Mouse (Mus musculus): ENCODE data around the gene Fgf9. TPM values are rescaled to one million over a fixed set of nuclear protein-coding genes. Genes with fewer than 3 reads are reported as not detected.

Gene Fgf9
- 0.05 TPM for polyA plus RNA-seq (2012; fragmentation: generic; extraction: Trizol)
- long read RNA-seq, experiment 1 = 0 reads
- long read RNA-seq, experiment 2 = 0 reads

DNA sequence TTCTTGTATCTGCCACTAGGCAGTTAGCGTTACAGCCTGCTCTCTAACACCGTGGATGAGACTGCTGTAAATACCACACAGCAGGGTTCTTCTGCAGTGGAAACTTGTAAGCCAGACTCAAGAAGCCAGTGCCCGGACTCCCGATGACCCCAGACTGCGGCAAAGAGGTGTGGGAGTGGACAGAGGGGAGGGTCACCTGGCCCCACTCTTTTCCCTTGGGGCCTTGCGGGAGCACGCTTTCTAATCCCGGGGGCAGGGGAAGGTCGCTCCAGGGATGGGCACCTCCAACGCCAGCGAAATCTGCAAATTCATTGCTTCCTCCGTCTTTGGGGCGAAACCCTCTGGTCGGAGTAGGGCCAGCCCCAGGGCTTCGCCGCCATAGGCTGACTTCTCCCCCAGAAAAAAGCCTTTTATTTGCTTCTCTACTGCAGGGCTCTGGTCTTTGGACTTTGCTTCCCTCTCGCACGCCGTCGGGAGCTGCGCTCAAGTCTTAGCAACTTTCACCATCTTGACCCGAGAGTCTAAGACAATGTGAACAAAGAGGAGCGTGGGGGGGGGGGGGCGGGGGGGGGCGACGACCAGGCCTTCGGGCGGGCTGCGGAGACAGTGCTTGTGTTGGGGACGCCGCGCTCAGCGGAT, at the start of gene Fgf9:
Gene Fgf9, plus strand, starts transcription at position 67 of the 639 bp plus-strand sequence.
- peaks cover 26% of the 10 kb centered on the region for H3K27me3 ChIP-seq (ENCODE audit: control insufficient read depth, insufficient read depth, insufficient read length)
- no peaks in the 10 kb centered on the region for H3K36me3 ChIP-seq (ENCODE audit: control insufficient read depth, insufficient read depth)
- H3K79me2 ChIP-seq (ENCODE audit: control insufficient read depth, insufficient read depth) = no peaks in the 10 kb centered on the region
- TF ChIP-seq MYOG (IDR thresholded peaks at IDR 0.05; ENCODE audit: control insufficient read depth, extremely low read depth, insufficient read length) = no peak
- no peak for TF ChIP-seq USF1 (IDR thresholded peaks at IDR 0.05; ENCODE audit: low read depth)
- TF ChIP-seq FOSL1 (IDR thresholded peaks at IDR 0.05; ENCODE audit: insufficient read depth, low read length, poor library complexity, severe bottlenecking) = no peak
- TF ChIP-seq MYOD1 (IDR thresholded peaks at IDR 0.05; ENCODE audit: control insufficient read depth, insufficient read length, low read depth) = no peak
- no peak for TF ChIP-seq CTCF (IDR thresholded peaks at IDR 0.05; ENCODE audit: control insufficient read depth, insufficient read depth, insufficient read length)
- peak within 1 kb of the TSS; percentile 14 for H3K4me3 ChIP-seq (ENCODE audit: insufficient read depth, poor library complexity, severe bottlenecking)
- H3K79me3 ChIP-seq (ENCODE audit: low read depth) = no peaks in the 10 kb centered on the region
- peak within 1 kb of the TSS; percentile 52 for H3ac ChIP-seq (ENCODE audit: control insufficient read depth, insufficient read length, low read depth)

DNA sequence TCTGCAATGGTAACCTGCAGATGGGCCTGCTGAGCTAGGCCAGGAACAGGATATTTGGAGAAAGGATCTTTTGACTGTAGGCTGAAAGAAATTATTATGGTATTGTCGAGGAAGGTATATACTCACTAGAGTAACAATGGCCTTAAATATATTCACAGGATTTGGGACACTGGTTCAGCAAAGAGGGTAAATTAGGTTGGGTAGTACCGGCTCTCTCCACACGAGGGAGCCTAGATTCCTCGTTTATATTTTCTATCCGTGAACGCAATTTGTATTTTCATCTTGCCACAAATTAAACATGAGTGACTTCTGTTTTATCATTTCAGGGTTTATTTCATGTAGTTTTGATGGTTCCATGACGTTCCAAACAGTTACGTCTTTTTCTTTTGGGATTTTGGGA, 35.8 kb upstream of the Fgf9 start:
- no peaks in the 10 kb centered on the region for H3K27me3 ChIP-seq (ENCODE audit: control insufficient read depth, insufficient read depth, insufficient read length)
- no peaks in the 10 kb centered on the region for H3K36me3 ChIP-seq (ENCODE audit: control insufficient read depth, insufficient read depth)
- TF ChIP-seq MYOD1 (IDR thresholded peaks at IDR 0.05; ENCODE audit: control insufficient read depth, insufficient read length, low read depth) = no peak
- TF ChIP-seq CEBPB (IDR thresholded peaks at IDR 0.05; ENCODE audit: low read depth) = no peak
- TF ChIP-seq MYOG (IDR thresholded peaks at IDR 0.05; ENCODE audit: control insufficient read depth, extremely low read depth, insufficient read length) = no peak
- no peak for TF ChIP-seq FOSL1 (IDR thresholded peaks at IDR 0.05; ENCODE audit: insufficient read depth, low read length, poor library complexity, severe bottlenecking)
- no peak for TF ChIP-seq USF1 (IDR thresholded peaks at IDR 0.05; ENCODE audit: low read depth)
- no peak for TF ChIP-seq CTCF (IDR thresholded peaks at IDR 0.05; ENCODE audit: control insufficient read depth, insufficient read depth, insufficient read length)
- TF ChIP-seq MAX (IDR thresholded peaks at IDR 0.05) = no peak
- H3K4me3 ChIP-seq (ENCODE audit: insufficient read depth, poor library complexity, severe bottlenecking) = no peak overlapping the region
- H3K79me2 ChIP-seq (ENCODE audit: control insufficient read depth, insufficient read depth) = no peaks in the 10 kb centered on the region
- H3ac ChIP-seq (ENCODE audit: control insufficient read depth, insufficient read length, low read depth) = no peak overlapping the region
- H3K79me3 ChIP-seq (ENCODE audit: low read depth) = no peaks in the 10 kb centered on the region

DNA sequence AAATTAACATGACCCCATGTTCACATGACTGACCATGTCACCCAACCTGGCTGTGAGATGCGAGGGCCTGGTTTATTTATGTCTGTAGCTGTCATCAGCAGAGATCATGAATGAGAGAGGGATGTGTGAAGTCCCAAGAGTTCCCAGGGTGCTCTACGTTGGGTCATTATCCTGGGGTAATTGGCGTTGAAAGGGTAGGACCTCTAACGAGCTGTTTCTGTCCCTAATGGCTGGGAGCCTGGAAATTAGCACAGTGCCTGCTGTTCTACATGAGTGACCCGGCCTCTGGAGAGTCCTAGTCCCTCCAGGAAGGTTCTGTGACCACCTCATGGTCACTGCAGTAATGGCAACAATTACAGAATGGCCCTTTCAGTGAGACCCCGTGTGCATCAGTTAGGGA, 34.2 kb upstream of the Fgf9 start:
- Histone ChIP-seq H3K79me2 (ENCODE audit: control insufficient read depth, insufficient read depth) (no peaks in the 10 kb centered on the region), H3K27me3 (ENCODE audit: control insufficient read depth, insufficient read depth, insufficient read length) (no peaks in the 10 kb centered on the region), H3ac (ENCODE audit: control insufficient read depth, insufficient read length, low read depth) (no peak overlapping the region), H3K79me3 (ENCODE audit: low read depth) (no peaks in the 10 kb centered on the region), H3K36me3 (ENCODE audit: control insufficient read depth, insufficient read depth) (no peaks in the 10 kb centered on the region), H3K4me3 (ENCODE audit: insufficient read depth, poor library complexity, severe bottlenecking) (no peak overlapping the region)
- TF ChIP-seq MYOD1 (IDR thresholded peaks at IDR 0.05; ENCODE audit: control insufficient read depth, insufficient read length, low read depth) (no peak), USF1 (IDR thresholded peaks at IDR 0.05; ENCODE audit: low read depth) (no peak), MAX (IDR thresholded peaks at IDR 0.05) (no peak), CTCF (IDR thresholded peaks at IDR 0.05; ENCODE audit: control insufficient read depth, insufficient read depth, insufficient read length) (no peak), MYOG (IDR thresholded peaks at IDR 0.05; ENCODE audit: control insufficient read depth, extremely low read depth, insufficient read length) (no peak), FOSL1 (IDR thresholded peaks at IDR 0.05; ENCODE audit: insufficient read depth, low read length, poor library complexity, severe bottlenecking) (no peak), CEBPB (IDR thresholded peaks at IDR 0.05; ENCODE audit: low read depth) (no peak)

GRCm38 (mm10) chr14:58046639-58047284, 23.6 kb upstream of the Fgf9 start:
- no peaks in the 10 kb centered on the region for H3K79me2 ChIP-seq (ENCODE audit: control insufficient read depth, insufficient read depth)
- H3K27me3 ChIP-seq (ENCODE audit: control insufficient read depth, insufficient read depth, insufficient read length) = no peaks in the 10 kb centered on the region
- TF ChIP-seq CTCF (IDR thresholded peaks at IDR 0.05; ENCODE audit: control insufficient read depth, insufficient read depth, insufficient read length) (no peak), FOSL1 (IDR thresholded peaks at IDR 0.05; ENCODE audit: insufficient read depth, low read length, poor library complexity, severe bottlenecking) (no peak), MYOG (IDR thresholded peaks at IDR 0.05; ENCODE audit: control insufficient read depth, extremely low read depth, insufficient read length) (no peak), USF1 (IDR thresholded peaks at IDR 0.05; ENCODE audit: low read depth) (no peak), MAX (IDR thresholded peaks at IDR 0.05) (no peak), CEBPB (IDR thresholded peaks at IDR 0.05; ENCODE audit: low read depth) (no peak)
- no peak overlapping the region for H3ac ChIP-seq (ENCODE audit: control insufficient read depth, insufficient read length, low read depth)
- H3K36me3 ChIP-seq (ENCODE audit: control insufficient read depth, insufficient read depth) = no peaks in the 10 kb centered on the region
- H3K4me3 ChIP-seq (ENCODE audit: insufficient read depth, poor library complexity, severe bottlenecking) = no peak overlapping the region
- no peaks in the 10 kb centered on the region for H3K79me3 ChIP-seq (ENCODE audit: low read depth)

GRCm38 (mm10) chr14:58050691-58051090, 19.7 kb upstream of the Fgf9 start:
- Histone ChIP-seq H3K79me2 (ENCODE audit: control insufficient read depth, insufficient read depth) (no peaks in the 10 kb centered on the region), H3K79me3 (ENCODE audit: low read depth) (no peaks in the 10 kb centered on the region), H3K27me3 (ENCODE audit: control insufficient read depth, insufficient read depth, insufficient read length) (no peaks in the 10 kb centered on the region), H3ac (ENCODE audit: control insufficient read depth, insufficient read length, low read depth) (no peak overlapping the region), H3K4me3 (ENCODE audit: insufficient read depth, poor library complexity, severe bottlenecking) (no peak overlapping the region), H3K36me3 (ENCODE audit: control insufficient read depth, insufficient read depth) (no peaks in the 10 kb centered on the region)
- TF ChIP-seq MAX (IDR thresholded peaks at IDR 0.05) (no peak), USF1 (IDR thresholded peaks at IDR 0.05; ENCODE audit: low read depth) (no peak), FOSL1 (IDR thresholded peaks at IDR 0.05; ENCODE audit: insufficient read depth, low read length, poor library complexity, severe bottlenecking) (no peak)

All from C2C12 (cell line).